Mouse (Mus musculus) liver, postnatal 0 days (tissue): ENCODE measurements at regions not wholly inside any gene's neighbourhood (a gene's known extent, or its start where the extent isn't known, plus 50 kb on each side); places are given as distances from the start of the nearest gene placed in this dataset.

ENCODE experiments used
- ATAC-seq: fragments of 200-750 bp; cut with Nextera tagmentation; 2 replicates; pipeline ENCODE4 v1.8.0; 2017; ENCODE audit warnings: mild to moderate bottlenecking, moderate library complexity
- DNase-seq: peaks from one replicate; pipeline ENCODE4 v3.0.0-alpha.2; 2016
- H3K27ac ChIP-seq: fragments of 300-500 bp; sonication (generic); 2 replicates; pipeline ENCODE4 v1.5.1; 2014; ENCODE audit warnings: antibody characterized with exemption, moderate library complexity, mild to moderate bottlenecking, low read depth
- H3K27me3 ChIP-seq: fragments of 300-500 bp; sonication (generic); 2 replicates; pipeline ENCODE4 v1.6.1; 2014; ENCODE audit warnings: low read length, control low read depth, mixed read lengths; ENCODE audit not compliant: insufficient read depth
- H3K36me3 ChIP-seq: fragments of 300-500 bp; sonication (generic); replicated peaks from 2 replicates; pipeline ENCODE4 v1.6.1; 2014; ENCODE audit warnings: mild to moderate bottlenecking, control low read depth, low read length, moderate library complexity, mixed read lengths; ENCODE audit not compliant: insufficient read depth
- H3K4me1 ChIP-seq: fragments of 300-500 bp; sonication (generic); 2 replicates; pipeline ENCODE4 v1.6.1; 2014; ENCODE audit warnings: antibody characterized with exemption, mild to moderate bottlenecking, control low read depth; ENCODE audit not compliant: insufficient read depth
- H3K4me2 ChIP-seq: fragments of 300-500 bp; sonication (generic); 2 replicates; pipeline ENCODE4 v1.6.1; 2014; ENCODE audit warnings: low read depth, mild to moderate bottlenecking, low read length, moderate library complexity, mixed read lengths
- H3K4me3 ChIP-seq: fragments of 300-500 bp; sonication (generic); 2 replicates; pipeline ENCODE4 v1.5.1; 2014; ENCODE audit warnings: low read depth, low read length
- H3K9ac ChIP-seq: fragments of 300-500 bp; sonication (generic); replicated peaks from 2 replicates; pipeline ENCODE4 v1.6.1; 2014; ENCODE audit warnings: mild to moderate bottlenecking, moderate library complexity
- H3K9me3 ChIP-seq: fragments of 300-500 bp; sonication (generic); 2 replicates; pipeline ENCODE4 v1.6.1; 2016; ENCODE audit warnings: mild to moderate bottlenecking, control low read depth, low read length, mixed read lengths
- CTCF ChIP-seq: sonication (generic); IDR thresholded peaks from 2 replicates; pipeline ENCODE4 v1.5.1; 2016; ENCODE audit warnings: antibody characterized with exemption, low read depth
- EP300 ChIP-seq: IDR thresholded peaks from 2 replicates; pipeline ENCODE4 v1.6.1; 2016; ENCODE audit warnings: antibody characterized with exemption, low read depth, mild to moderate bottlenecking
- WGBS: fragments of 180-500 bp; shearing (Covaris S2); extraction: QIAGEN DNeasy Blood & Tissue Kit; methylation state at CpG from one replicate; pipeline ENCODE4 v1.1.7; 2014; ENCODE audit not compliant: insufficient replicate concordance; 5-methylcytosine and 5-hydroxymethylcytosine counted together

- Histone ChIP-seq H3K27me3 (no peaks in the 10 kb centered on the region), H3K9me3 (peaks cover 2% of the 10 kb centered on the region; the same call in 1 of the 2 replicates), H3K9ac (no peak overlapping the region), H3K36me3 (no peaks in the 10 kb centered on the region), H3K4me3 (no peak overlapping the region), H3K27ac (no peak overlapping the region), H3K4me2 (no peak overlapping the region), H3K4me1 (no peaks in the 10 kb centered on the region)
- DNase-seq, result no peak
- TF ChIP-seq CTCF (no peak), EP300 (no peak)
- ATAC-seq, result no peak
Observed at GRCm38 (mm10) chr5:126806656-126807055, 435.0 kb upstream of the Tmem132c start.

- H3K36me3 ChIP-seq, result no peaks in the 10 kb centered on the region
- no peak overlapping the region for H3K9ac ChIP-seq
- H3K27ac ChIP-seq, result no peak overlapping the region
- H3K9me3 ChIP-seq, result peaks cover 3% of the 10 kb centered on the region; the same call in 1 of the 2 replicates
- H3K4me3 ChIP-seq, result no peak overlapping the region
- H3K4me2 ChIP-seq, result no peak overlapping the region
- no peaks in the 10 kb centered on the region for H3K27me3 ChIP-seq
- no peaks in the 10 kb centered on the region for H3K4me1 ChIP-seq
- ATAC-seq (no peak), DNase-seq (no peak)
- TF ChIP-seq CTCF, result no peak
- no peak for TF ChIP-seq EP300
Observed at GRCm38 (mm10) chr5:126816069-126816468, 425.5 kb upstream of the Tmem132c start.

GRCm38 (mm10) chr5:126835440-126835839 lies 406.2 kb upstream of the Tmem132c start:
- no peak for TF ChIP-seq EP300
- TF ChIP-seq CTCF, result no peak
- H3K36me3 ChIP-seq, result no peaks in the 10 kb centered on the region
- no peak overlapping the region for H3K4me2 ChIP-seq
- H3K9ac ChIP-seq, result no peak overlapping the region
- 80% methylated on average over 3 of the region's 3 CpGs for WGBS
- no peak overlapping the region for H3K4me3 ChIP-seq
- no peak for DNase-seq
- H3K27me3 ChIP-seq, result no peaks in the 10 kb centered on the region
- ATAC-seq, result no peak
- H3K9me3 ChIP-seq, result no peaks in the 10 kb centered on the region
- H3K27ac ChIP-seq, result no peak overlapping the region
- no peaks in the 10 kb centered on the region for H3K4me1 ChIP-seq

- no peak for TF ChIP-seq CTCF
- no peak for TF ChIP-seq EP300
- H3K27me3 ChIP-seq, result no peaks in the 10 kb centered on the region
- DNase-seq (no peak), ATAC-seq (no peak)
- WGBS, result 62% methylated on average over 4 of the region's 4 CpGs
- no peak overlapping the region for H3K27ac ChIP-seq
- no peaks in the 10 kb centered on the region for H3K9me3 ChIP-seq
- H3K4me1 ChIP-seq, result no peaks in the 10 kb centered on the region
- H3K4me2 ChIP-seq, result no peak overlapping the region
- H3K4me3 ChIP-seq, result no peak overlapping the region
- H3K36me3 ChIP-seq, result no peaks in the 10 kb centered on the region
- H3K9ac ChIP-seq, result no peak overlapping the region
Observed at GRCm38 (mm10) chr5:126842606-126843005, 399.0 kb upstream of the Tmem132c start.

GRCm38 (mm10) chr5:126862078-126862477 lies 379.5 kb upstream of the Tmem132c start:
- no peak overlapping the region for H3K9ac ChIP-seq
- no peak overlapping the region for H3K4me2 ChIP-seq
- no peaks in the 10 kb centered on the region for H3K4me1 ChIP-seq
- DNase-seq, result no peak
- H3K9me3 ChIP-seq, result no peaks in the 10 kb centered on the region
- TF ChIP-seq EP300, result no peak
- no peak for TF ChIP-seq CTCF
- H3K27ac ChIP-seq, result no peak overlapping the region
- peak; percentile 72; the same call in 1 of the 2 replicates for ATAC-seq
- H3K36me3 ChIP-seq, result no peaks in the 10 kb centered on the region
- no peaks in the 10 kb centered on the region for H3K27me3 ChIP-seq
- H3K4me3 ChIP-seq, result no peak overlapping the region
- WGBS, result 67% methylated on average over 1 of the region's 1 CpGs

- TF ChIP-seq EP300 (no peak), CTCF (no peak)
- H3K4me3 ChIP-seq, result no peak overlapping the region
- no peaks in the 10 kb centered on the region for H3K27me3 ChIP-seq
- WGBS, result 60% methylated on average over 1 of the region's 1 CpGs
- no peaks in the 10 kb centered on the region for H3K4me1 ChIP-seq
- H3K9ac ChIP-seq, result no peak overlapping the region
- H3K9me3 ChIP-seq, result no peaks in the 10 kb centered on the region
- no peak overlapping the region for H3K4me2 ChIP-seq
- ATAC-seq, result no peak
- H3K27ac ChIP-seq, result no peak overlapping the region
- no peak for DNase-seq
- H3K36me3 ChIP-seq, result no peaks in the 10 kb centered on the region
Observed at GRCm38 (mm10) chr5:126875842-126876241, 365.8 kb upstream of the Tmem132c start.

- Histone ChIP-seq H3K27me3 (no peaks in the 10 kb centered on the region), H3K4me2 (no peak overlapping the region), H3K4me1 (no peaks in the 10 kb centered on the region), H3K9ac (no peak overlapping the region), H3K36me3 (no peaks in the 10 kb centered on the region), H3K9me3 (no peaks in the 10 kb centered on the region), H3K4me3 (no peak overlapping the region), H3K27ac (no peak overlapping the region)
- DNase-seq (no peak), ATAC-seq (no peak)
- WGBS, result 58% methylated on average over 1 of the region's 1 CpGs
- TF ChIP-seq EP300, result no peak
- no peak for TF ChIP-seq CTCF
Observed at GRCm38 (mm10) chr5:126890710-126891109, 350.9 kb upstream of the Tmem132c start.
